Mouse (Mus musculus) cerebellum, adult 18-20 months (tissue): ENCODE data around the gene Plin4.

Experiments used
- DNase-seq, 2 experiments: peaks; one replicate each; pipeline ENCODE4 v3.0.0; 2021

Gene Plin4

DNA sequence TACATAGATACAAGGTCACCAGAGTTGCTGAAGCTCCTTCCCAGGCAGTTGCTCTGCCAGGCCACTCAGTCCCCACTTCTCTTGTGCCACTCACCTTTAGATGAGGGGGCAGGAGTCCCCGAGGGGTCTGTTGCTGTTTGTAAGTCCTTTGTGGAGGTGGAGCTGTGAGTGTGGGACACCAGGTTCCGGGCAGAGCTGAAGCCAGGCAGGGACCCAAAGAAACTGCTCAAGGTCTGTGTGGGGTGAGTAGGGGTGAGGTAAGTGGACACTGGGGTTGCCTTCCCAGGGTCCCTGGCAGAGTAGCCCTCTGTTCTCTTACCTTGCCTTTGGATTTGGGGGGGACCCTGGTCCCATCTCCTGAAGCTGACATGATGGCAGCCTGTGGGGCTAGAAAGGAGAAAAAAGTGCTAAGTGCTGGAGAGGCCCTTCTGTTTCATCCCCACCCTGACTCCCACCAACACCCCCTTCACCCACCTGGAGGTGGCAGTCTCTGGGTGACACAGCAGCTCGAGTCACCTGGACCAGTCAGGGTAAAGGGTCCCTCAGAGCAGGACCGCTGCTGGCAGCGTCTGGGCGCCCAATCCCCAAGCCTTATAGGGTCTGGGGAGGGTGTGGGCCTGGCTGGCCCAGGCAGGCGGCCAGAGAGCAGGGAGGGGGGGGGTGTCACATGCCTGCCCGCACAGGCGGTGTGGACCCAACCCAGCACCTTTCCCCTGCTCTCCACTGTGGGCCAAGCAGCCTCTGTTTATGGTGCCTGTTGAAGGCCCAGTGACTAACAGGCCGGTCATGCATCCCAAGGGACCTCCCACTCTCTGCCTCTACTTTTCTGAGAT is at the start of gene Plin4:
Gene Plin4, minus strand, starts transcription at position 585 of the 833 bp plus-strand sequence.
- DNase-seq, result no peak

DNA sequence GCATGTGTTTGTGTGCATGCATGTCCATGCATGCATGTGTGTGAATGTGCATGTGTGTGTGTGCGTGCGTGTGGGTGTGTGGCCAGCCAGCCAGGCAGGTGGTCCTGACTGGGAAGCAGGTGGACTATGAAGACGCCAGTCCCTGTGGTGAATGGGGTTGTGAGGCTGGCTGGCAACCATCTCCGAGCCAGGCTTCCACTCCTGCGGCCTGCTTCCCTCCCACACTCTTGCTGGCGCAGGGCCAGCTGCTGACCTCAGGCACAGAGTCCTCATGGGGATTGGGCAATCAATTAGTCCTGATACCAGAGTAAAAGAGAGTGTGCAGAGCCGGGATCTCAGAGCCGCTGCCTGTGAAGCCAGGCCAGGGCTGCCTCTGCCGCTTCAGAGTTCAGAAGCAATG is 44.0 kb upstream of the Plin4 start:
- DNase-seq, result no peak

DNA sequence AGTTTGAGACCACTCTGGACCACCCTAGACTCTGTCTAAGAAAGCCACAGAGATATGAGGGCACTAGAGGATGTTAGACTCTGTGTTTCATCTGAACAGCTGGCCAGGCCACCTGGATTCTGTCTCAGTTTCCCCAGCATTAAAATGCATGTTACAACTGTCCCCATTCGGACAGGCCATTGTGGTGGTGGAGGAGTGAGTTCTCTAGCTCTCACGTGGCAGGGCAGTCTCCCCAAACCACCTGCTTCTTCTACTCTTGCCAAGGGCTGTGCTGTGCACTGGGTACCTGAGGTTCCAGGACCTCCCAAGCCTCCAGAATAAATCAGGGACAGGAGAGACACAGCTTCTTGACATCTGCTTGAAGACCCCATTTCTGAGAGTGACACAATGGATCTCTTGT is 40.3 kb upstream of the Plin4 start:
- no peak for DNase-seq

DNA sequence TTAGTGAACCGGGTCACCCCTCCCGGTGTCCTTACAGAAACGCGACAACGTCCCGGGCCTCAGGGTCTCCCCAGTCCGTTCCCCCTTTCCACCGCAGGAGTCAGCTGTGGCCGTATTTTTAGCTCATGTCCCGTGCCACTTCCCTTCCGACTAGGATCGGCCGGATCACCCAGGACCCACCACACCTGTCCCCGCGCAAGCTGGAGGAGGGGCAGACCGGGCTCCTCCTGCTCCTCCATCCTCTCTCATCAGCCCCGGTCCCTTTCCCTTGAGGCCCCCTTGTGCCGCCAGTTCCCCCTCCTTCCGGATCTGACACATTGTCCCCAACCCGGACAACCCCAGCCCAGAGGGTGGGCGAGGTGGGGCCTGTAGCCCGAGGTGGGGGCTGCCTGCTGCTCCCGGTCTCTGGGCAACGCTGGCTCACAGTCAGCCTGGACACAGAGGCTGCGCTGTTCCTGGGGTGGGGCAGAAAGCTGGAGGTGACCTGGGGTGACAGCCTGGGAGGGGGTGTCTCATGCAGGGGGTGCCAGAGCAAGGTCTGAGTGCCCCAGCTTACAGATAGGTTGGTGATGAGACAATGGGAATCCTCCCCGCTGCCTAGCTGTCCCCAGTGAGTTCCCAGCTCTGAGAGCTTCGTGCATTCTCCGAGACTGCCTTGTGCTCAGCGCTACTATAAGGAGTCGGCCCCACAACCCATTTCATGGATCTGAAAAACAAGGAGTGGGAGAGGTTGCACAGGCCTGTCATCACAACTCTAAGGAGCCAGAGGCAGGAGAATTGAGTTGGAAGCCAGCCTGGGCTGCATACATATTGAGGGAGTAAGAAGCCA is 39.4 kb upstream of the Plin4 start:
- no peak for DNase-seq

DNA sequence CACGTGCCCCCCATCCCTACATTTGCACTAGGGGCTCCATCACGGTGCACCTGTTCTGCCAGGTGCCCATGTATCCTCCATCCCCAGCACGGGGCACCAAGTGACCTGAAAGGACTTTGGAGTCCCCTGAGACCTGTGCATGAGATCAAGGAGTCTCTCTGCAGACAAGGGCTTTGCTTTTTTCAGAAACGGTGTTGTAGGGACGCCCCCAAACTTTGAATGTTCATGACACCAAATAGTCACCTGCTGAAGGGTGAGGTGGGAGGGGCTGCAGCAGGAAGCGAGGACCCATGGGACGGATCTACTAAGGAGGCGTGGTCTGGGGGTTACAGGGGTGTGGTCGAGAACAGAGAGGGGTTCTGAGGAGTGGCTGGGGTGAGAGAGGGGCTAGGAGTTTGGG is 38.7 kb upstream of the Plin4 start:
- DNase-seq, result no peak

DNA sequence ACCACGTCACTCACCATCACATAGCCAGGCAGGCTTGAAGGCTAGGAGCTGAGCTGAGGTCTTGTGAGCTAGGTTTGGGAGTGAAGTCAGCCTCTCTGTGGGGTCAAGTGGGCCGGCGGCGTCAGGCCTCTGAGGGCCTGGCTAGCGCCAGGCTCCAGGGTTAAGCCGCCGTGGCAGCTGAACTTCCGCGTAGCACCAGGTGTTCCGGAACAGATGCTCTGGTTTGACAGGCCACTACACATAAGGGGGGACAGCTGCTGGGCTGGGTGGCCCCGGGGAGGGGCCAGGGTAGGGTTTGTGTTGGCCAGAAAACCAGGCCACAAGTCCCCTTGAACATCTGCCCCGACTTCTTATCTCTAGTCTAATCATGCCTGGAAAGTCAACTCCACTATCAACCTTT is 37.8 kb upstream of the Plin4 start:
- no peak for DNase-seq

DNA sequence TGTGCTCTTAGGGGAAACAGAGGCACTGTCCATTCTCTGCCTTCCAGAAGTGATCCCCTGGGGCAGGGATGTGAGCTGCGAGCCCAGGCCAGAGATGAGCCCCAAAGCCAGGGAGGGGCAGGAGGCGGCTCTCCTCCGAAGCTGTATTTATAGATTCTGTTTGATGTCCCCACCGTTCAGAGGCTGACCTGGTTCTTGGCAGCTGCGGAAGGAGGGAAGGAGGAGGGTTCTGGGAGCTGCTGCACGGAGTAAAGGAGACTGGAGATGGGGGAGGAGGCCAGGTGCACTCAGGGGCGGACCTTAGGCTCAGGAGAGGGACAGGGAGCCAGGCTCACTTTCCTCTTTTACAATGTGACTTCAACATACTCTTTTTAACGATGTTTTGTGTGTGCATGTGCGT is 36.5 kb upstream of the Plin4 start:
- no peak for DNase-seq

DNA sequence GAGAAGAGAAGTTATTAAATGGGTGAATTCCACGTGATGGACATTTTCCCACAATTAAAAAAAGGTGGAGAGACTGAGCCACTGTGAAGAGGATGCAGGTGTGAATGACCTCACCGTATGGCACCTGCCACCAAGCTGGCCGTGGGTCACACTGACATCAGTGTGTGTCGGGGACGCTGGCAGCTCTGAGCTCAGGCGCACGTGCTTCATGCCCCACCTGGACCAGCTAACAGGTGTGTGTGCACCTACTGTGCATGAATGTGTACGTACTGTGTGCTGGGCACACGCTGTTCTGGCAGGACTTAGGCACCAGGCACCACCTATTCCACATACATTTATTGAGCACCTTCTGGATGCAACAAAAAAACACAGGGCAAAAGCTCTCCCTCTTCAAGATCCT is 34.9 kb upstream of the Plin4 start:
- DNase-seq, result no peak

DNA sequence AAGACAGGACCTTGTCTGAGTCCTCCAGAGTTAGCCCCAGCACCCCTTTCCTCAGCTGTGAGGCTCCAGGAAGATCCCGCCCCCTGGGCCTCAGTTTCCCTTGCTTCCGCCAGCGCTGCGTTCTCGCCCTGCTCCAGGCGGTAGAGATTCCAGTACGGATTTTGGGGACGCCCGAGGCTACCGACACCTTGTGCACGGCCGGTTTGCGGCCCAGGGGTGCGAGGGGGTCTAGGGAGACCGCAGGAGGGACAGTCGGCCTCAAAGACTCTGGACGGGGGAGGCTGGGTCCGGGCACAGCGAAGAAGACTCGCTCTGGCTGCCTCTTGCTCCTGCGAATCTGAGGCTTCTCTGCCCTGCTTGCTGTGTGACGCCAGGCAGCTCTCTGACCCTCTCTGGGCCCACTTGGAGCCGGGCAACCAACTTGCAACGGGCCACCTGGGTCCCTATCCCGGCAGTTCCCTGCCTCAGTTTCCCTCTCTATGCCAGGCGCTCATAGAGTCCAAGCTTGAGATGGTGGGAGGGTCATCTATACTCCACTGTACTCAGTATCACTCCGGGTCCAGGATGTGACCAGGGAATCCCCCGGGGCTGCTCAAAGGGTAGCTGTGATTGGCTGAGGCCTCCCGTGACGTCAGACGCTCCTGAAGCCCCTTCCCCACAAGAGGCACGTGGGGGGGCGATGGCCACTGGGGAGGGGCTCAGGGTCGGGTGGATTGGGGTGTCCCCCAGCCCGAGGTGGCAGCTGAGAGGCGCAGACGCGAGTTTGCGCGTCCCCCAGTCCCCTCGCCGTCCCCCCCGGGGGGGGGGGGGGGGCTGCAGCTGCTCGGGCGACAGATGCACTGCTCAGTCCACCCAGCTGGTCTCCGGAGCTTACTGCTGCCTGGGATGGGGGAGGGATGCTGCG is 32.4 kb upstream of the Plin4 start:
- peak; percentile 77 to 81 for DNase-seq

DNA sequence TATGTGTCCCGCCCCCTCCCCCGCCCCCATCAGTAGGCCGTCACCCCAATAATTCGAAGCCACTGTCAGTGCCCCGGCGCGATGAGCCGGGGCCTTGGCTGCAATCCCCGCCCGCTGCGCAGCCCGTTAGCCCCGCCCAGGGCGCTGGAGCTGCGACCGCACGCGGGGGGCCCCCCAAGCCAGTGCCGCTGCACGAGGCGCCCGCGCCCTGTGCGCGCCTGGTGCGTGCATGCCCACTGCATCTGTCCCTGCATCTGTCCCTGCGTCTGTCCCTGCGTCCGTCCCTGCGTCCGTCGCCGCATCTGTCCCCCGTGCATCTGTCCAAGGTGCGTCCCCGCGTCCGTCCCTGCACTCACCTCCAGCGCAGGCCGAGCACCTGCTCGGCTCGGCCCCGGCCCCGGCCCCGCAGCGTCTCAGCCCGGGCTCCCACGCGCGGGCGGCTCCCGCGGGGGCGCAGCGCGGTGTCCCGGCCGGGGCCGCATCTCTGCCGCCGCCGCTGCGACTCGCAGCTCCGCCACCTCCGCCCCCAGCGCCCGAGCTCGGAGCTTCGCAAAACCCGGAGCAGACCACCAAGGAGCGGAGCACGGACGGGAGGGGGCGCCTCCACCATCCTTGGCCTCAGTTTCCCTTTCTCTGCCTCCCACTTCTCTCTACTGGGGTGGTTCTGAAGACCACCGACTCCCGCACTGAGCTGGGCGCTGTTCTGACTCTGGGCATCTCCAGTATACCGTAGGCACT is 30.4 kb upstream of the Plin4 start, which contains the start of gene Sema6b:
Gene Sema6b, minus strand, starts transcription at position 486 of the 738 bp plus-strand sequence.
- peak in 1 of 2 experiments; percentile 80 for DNase-seq

DNA sequence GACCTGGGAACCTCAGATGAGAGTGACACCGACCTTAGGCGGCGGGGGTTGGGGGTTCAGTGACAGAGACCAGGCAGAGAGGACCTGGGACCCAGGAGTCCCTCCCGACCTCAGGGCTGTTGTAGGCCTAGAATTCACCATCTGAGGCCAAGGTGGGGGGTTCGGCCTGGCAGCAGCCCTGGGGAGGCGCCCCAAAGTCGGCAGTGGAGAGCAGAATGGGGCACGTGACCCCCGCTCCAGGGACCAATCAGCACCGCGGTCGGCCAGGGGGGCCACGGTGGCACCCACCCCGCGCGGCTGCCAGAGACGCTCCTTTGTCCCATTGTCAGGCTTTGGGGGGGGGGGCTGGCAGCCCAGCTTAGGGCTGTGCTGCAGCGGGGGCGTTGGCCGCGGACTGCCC is 29.8 kb upstream of the Plin4 start:
- peak; percentile 48 to 59 for DNase-seq

DNA sequence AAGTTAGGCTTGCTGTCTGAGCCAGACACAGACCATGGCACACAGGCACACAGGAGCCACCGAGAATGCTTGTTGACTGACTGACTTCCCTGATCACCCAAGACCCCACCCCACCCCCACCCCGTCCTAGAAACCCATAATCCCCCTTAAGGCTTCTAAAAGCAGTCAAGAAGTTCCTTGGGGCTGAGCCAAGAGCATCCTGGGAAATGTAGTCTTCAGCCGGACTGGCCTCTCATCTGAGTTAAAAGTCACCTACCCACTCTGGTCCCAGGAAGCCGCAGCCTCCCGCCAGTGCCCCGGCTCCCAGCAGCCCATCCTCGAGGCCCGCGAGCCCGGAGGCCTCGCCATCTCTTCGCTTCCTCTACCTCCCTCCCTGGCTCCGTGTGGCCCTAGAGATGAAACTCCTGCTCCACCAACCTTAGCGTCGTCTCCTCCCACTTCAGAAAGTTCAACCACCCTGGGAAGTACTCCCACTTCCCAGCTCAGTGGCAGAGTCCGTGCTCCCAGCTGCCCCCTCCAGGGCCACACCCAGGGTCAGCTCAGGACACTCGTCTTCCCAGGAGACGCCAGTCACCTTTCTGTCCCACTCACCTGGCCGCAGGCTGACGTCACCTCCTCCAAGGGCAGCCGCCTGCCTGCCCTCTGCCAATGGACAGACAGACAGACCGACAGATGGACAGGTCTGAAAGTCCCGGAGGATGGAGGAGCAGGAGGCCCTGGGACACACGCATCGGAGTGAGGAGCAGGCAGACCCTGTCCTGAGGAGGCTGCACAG is 28.4 kb upstream of the Plin4 start:
- peak in 1 of 2 experiments; percentile 31 for DNase-seq

DNA sequence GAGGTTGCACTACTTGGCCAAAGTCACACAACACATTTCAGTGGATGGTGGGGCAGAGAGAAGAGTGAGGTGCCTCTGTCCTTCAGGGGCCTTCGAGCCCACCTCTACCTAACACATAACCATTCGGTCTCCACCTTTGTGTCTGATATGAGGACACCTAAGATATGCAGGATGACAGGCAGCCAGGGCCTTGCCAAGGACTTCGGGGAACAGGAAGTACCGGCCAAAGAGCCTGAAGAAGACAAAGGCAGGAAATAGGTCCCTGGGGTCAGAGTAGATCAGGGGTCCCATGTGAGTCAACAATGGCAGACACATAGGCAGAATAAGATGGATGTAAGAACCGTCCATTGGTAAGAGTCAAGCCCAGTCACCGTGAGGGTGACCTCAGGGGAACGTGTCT is 27.0 kb upstream of the Plin4 start:
- DNase-seq, result no peak

DNA sequence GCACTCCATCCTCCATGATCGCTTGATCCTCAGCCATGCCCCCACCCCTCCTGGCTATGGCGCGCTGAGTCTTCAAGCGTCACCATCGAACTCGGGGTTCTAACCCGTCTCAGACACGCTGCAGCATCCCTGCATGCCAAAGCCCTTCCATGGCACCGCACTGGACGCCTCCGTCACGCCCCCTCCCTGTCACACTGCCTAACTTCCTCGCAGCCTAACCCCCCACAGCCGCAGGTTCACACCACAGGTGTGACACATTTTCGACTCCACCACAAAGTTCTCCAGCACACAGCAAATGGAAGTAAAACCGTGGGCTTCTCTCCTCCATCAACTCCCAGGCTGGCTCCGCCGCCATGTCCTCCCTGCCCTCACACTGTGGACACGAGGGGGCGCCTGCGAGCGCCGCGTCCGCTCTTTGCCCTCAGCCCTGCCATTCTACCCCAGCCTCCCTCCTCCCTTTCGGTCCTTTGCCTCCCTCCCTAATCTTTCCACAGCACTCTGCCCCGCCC is 24.9 kb upstream of the Plin4 start:
- peak in 1 of 2 experiments; percentile 56 for DNase-seq

DNA sequence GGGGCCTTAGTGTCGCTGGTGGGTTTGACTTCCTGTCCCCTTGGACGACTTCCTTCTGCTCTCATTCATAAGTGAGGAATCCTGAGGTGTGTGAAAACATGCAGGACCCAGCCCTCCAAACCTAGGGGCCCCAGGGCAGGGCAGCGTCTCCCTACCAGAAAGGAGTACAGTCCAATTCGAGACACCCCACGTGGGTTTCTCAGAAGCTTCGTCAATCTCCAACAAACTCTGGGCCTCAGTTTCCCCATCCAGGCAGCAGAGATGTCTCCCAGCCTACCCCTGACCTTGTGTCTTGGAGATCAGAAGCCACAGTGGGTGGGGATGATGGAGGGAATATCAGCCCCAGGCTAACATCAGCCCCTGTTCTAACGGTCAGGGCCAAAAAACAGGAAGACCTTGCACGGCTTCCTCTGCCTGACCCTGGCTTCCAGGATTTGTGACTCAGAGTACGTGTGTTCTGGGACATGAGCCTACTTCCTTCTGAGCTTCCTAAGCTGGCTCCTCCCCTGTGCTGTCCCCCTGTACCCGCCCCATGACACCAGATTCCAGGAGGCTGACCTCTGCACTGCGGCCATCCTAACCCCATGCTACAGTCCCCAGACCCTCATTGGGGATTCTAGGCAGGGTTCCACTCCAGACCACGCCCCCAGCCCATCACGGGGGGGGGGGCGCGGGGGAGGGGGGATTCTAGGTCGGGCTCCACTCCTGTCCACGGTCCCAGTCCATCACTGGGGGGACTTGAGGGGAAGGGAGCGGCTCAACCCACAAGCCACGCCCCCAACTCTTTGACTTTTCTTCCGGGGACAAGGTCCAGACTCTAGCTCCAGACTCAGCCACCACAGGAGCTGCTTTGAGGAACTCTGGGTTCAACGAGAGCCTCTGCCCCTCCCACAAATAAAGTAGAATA is 24.1 kb upstream of the Plin4 start:
- DNase-seq, result peak in 1 of 2 experiments; percentile 19

DNA sequence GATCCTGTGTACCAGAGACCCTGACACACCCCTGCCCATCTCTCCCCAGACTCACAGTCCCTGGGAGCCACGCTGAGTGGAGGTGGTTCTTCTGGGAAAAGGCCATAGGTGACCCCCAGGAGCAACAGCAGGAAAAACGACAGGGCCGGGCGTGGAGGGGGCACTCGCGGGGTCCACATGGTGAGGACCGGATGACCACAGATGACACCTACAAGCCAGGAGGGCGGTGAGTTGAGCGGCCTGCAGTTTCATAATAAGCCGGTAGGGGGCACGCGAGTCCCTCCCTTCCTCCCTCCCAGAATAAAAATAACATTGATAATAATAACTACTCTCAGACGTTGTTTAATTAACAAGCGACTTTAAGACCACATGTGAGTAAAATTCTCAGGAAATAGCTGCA is 23.1 kb upstream of the Plin4 start:
- peak in 1 of 2 experiments; percentile 60 for DNase-seq

DNA sequence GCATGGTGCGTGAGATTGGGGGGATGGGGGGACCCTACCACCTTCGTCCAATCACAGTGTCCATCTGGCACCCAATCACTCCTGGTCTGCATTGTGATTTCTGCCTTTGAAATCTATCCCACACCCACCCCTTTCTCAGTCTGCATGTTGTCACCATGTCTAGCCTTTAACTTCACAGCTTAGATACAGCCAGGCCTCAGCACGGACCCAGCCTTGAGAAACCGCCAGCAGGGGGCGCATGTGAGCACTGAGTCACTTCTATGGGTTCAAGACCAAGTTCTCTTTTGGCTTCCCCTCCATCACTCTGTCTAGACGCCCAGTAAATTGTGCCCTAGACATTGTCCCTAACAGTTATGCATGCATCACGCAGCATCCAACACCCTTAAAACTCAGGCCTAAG is 22.2 kb upstream of the Plin4 start:
- DNase-seq, result peak; percentile 6 to 62

DNA sequence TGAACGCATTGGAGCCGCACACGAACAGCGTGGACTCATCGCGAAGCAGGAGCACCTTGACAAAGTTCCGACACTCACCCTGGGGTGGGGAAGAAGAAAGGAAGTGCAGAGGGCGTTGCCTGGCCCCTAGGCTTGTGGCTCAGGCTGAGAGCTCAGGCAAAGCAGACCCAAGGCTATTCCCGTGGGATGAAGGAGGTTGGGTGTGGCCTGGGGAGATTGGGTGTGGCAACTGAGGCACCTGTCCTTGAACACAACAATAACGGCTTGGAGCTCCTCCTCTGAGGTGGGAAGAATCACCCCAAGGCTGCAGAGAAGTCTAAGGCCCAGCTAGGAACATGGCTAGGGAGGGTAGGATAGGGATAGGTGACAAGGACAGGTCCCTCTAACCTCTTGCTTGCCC is 21.5 kb upstream of the Plin4 start:
- peak in 1 of 2 experiments; percentile 4 for DNase-seq

DNA sequence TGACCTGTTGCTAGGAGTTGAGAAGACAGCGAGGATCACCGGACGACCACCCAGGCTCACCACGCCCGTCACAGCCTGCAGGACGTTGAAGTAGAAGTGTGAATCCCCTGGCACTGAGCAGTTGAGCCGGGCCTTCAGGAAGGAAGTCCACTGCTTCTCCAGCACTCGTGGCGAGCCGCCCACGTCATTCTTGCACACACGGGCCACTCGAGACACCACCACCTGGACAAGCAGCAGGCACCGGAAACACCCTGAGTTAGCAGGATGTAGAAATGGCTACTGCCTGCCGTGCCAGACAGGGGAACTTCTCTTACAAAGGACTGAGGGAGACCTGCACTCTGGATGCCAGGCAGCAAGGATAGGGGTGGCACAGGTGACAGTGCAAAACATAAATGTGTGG is 18.6 kb upstream of the Plin4 start:
- peak; percentile 43 to 50 for DNase-seq

DNA sequence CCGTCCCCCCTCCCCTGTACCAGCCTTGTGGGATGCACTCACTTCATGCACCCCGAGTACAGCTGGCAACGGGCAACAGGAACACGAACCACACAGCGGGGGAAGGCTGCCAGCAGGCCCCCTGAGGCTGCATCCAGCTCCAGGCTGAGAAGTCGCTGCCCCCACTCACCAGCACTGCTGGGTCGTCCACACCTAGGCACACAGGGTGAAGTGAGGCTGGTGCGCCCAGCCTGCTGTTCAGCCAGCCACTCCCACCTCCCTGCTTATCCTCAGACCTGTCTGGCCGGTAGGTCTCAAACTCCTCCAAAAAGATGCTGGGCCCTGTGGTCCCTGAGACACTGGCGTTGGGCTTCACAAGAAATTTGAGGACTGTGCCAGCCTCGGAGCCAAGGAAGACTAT is 16.6 kb upstream of the Plin4 start:
- no peak for DNase-seq
